Mouse (Mus musculus): ENCODE results near the gene Gstcd.

Gene Gstcd

DNA sequence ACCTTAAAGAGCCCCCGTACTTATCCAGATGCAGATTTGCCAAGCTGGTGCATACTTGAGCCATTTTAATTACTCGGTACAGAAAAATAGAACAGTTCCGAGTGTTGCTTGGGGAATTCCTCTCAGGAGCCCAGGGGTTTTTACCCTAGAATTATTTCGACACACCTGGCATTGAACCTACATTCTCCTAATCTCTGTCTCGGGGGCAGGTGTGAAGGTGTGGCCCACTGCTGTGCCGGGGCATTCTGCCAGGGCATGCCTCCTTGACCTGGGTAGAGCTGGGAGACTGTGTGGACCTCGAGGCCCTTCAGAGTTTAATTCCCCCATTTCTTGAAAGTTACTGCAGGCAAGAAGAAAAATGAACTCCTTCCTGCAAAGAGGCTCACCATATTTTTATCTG lies 146.2 kb downstream of the Gstcd start:
- in situ Hi-C loops (cut with MboI; ENCODE audit: unreplicated experiment in 2 of 2), result no loop called here

DNA sequence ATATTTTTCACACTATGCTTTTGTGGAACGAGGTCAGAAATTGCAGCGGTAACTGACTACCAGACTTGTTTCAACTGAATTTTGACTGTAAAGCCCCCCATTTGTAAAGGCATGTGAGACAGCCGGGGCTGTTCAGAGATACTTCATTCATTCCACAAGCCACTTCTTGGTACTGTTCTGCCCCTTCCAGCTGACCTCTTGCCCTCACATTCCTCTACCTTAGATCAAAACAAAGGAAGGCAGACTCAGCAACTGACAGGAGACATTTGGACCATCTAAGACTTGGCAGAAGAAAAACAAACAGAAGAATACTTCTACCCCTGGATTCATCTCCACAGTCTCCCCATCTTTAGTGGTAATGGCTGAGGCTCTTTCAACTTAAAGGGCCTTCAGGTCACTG lies 147.2 kb downstream of the Gstcd start:
- in situ Hi-C loops (cut with MboI; ENCODE audit: unreplicated experiment in 2 of 2), result no loop called here

DNA sequence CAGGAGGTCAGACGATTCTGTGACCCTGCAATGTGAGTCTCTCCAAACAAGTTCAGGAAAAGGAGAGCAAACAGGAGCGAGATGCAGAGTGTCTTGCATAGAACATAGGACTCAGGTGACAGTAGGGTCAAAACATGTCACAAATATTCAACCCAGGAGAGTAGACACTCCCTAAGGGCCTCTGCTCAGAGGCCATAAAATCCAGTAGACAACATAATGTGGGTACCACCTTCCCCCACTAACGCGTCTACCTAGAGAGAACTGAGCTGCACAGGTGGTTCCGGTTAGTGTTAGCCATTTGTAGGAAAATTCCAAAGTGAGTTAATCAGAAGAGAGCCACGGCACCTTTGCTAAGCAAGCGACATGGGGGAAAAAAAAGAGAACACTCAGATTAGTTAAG lies 147.6 kb downstream of the Gstcd start:
- in situ Hi-C loops (cut with MboI; ENCODE audit: unreplicated experiment in 2 of 2), result no loop called here

DNA sequence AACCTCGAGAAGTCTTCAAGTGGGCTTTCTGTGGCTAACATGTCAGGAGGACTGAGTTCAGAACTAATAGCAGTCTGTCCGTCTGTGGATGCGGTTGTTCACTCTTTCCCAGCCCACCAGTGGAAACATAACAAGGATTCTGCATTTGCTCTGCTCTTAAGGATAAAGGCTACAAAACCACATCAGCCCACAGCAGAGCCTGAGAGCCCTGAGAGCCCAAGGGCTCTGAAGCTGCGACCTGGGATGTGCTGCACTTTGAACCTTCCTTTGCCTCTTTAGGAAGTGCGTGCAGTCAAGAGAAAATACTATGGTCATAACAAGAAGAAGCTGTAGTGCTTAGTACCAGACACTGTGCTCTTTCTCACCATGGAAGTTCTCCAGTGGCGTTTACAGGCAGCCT lies 149.1 kb downstream of the Gstcd start:
- in situ Hi-C loops (cut with MboI; ENCODE audit: unreplicated experiment in 2 of 2), result no loop called here

DNA sequence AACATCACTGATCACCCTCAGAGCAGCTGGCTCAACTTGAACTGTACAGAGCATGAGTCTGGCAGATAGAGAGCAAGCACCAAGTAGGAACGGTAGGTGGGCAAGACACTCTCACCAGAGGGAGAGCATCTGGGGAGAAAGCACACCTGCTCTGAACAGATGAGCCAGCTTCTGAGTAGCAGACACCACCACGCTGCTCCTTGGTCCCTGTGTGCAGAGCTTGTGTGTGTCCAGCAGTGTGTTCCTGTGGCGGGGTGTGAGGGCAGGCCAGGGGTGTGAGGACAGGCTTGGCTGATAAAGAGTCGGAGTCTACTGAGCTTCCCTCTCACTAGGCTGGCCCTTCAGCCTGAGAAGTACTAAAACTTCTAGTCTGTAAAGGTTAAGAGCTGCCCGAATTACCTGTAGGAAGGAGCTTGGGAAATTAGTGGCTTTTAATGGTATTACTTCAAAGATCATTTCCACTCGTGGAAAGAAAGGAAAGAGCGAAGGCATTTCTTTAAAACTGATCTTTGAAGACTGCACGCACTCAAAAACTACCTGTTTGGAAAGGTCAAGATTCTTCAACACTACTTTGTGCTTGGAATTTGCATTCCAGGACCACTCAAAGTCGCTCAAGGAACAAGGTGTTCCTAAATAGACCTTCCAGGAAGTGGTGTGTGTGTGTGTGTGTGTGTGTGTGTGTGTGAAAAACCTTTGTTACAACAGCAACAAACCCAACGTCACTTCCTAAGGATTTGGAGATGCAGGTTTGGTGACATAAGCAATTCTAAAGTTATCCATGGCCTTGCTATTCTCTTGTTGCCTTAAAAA lies 151.4 kb downstream of the Gstcd start:
- in situ Hi-C loops (cut with MboI; ENCODE audit: unreplicated experiment in 2 of 2), result no loop called here

DNA sequence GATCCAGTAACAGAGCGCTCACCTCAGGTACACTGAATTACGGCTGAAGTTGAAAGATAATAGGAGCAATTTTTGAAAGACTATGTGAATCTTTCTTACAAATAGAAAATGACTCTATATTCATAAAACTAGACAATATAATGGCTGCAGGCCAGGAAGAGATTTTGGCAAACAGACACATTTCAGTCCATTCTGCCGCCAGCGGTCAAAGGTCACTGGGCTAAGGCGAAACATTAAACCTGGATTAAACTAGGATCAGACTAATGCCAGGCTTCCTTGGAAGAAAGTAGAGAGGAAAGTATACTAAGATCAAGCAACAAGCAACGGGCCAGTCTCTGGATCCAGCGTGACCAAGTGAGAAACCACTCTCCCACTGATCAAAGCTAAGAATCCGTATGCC lies 152.8 kb downstream of the Gstcd start:
- in situ Hi-C loops (cut with MboI; ENCODE audit: unreplicated experiment in 2 of 2), result no loop called here

DNA sequence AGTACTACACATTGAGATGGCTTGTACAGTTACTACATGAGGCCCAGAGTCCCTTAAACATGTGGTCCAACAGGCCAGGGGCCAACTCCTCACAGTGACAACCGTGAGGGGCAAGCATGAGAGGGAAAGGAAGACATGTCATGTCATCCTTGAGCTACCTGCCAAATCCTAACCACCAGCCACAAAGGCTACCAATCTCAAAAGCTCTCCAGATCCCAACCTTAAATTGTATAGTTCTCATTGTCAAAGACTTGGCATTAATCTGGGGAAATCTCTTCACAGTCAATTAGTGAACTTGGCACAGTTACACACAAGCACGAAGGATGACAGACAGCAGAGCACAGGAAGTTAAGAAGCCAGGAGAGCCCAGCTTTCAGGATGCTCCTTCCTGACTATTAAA lies 157.2 kb downstream of the Gstcd start:
- in situ Hi-C loops (cut with MboI; ENCODE audit: unreplicated experiment in 2 of 2), result no loop called here

Measured in v-Abl transformed pro-B cells (cell line).